ENCODE assay signal across 22 mouse cellular contexts in genomic region chr5:35655753-35656485, GRCm38 (mm10). TPM values are rescaled to one million over a fixed set of nuclear protein-coding genes. Genes with fewer than 3 reads are reported as not detected.
DNase-seq lines count a peak whose midpoint lies in the region; ATAC-seq and TF ChIP-seq lines count a peak whose summit lies in the region.
"Had no signal": no experiment of that assay in that cellular context is flagged by ENCODE, and none has a peak within 500 bp of the region (broad histone marks: within the 10 kb centered on the region; RNA-seq: fewer than 3 reads in every experiment).

No protein-coding gene starts in this region.

- no peaks in the 10 kb centered on the region for H3K36me3 ChIP-seq in liver, postnatal 0 days (replicated peaks; ENCODE audit: insufficient read depth, low read length)
- H3K36me3 ChIP-seq in liver, embryonic 12.5 days: no peaks in the 10 kb centered on the region
- no peaks in the 10 kb centered on the region for H3K36me3 ChIP-seq in ES-Bruce4 (ENCODE audit: control insufficient read depth, insufficient read depth, low read length, poor library complexity, severe bottlenecking)
- H3K36me3 ChIP-seq in hindbrain, embryonic 13.5 days: no peaks in the 10 kb centered on the region
- H3K36me3 ChIP-seq: embryonic facial prominence, embryonic 15.5 days; forebrain, embryonic 10.5 days; heart, embryonic 12.5 days; hindbrain, embryonic 10.5 days; hindbrain, embryonic 15.5 days had no signal

- TF ChIP-seq CTCF in liver, postnatal 0 days (IDR thresholded peaks at IDR 0.05; ENCODE audit: low read depth): peak; percentile 21; the same call in 1 of the 2 replicates
- peak; percentile 16 for TF ChIP-seq CTCF in ES-Bruce4 (IDR thresholded peaks at IDR 0.05; ENCODE audit: low read depth, low read length)

- no peak overlapping the region for H3K4me3 ChIP-seq in liver, postnatal 0 days (ENCODE audit: low read depth, low read length)
- H3K4me3 ChIP-seq in liver, embryonic 12.5 days: no peak overlapping the region
- H3K4me3 ChIP-seq in ES-Bruce4 (ENCODE audit: low read depth, low read length): no peak overlapping the region
- no peak overlapping the region for H3K4me3 ChIP-seq in hindbrain, embryonic 13.5 days
- H3K4me3 ChIP-seq: embryonic facial prominence, embryonic 15.5 days; erythroblast, embryonic 14.5 days; forebrain, embryonic 10.5 days; heart, embryonic 12.5 days; hindbrain, embryonic 10.5 days; hindbrain, embryonic 15.5 days had no signal

- 75% methylated on average over 10 of the region's 10 CpGs for WGBS in liver, postnatal 0 days (ENCODE audit: insufficient replicate concordance)
- 69% methylated on average over 10 of the region's 10 CpGs for WGBS in liver, embryonic 12.5 days (ENCODE audit: insufficient replicate concordance)
- WGBS in hindbrain, embryonic 13.5 days: 89% methylated on average over 10 of the region's 10 CpGs

- H3K27ac ChIP-seq in liver, postnatal 0 days (ENCODE audit: low read depth): no peak overlapping the region
- H3K27ac ChIP-seq in liver, embryonic 12.5 days: no peak overlapping the region
- no peak overlapping the region for H3K27ac ChIP-seq in ES-Bruce4 (ENCODE audit: insufficient read depth, low read length)
- H3K27ac ChIP-seq in hindbrain, embryonic 13.5 days: no peak overlapping the region
- H3K27ac ChIP-seq: embryonic facial prominence, embryonic 15.5 days; forebrain, embryonic 10.5 days; hindbrain, embryonic 10.5 days; hindbrain, embryonic 15.5 days had no signal

- H3K4me1 ChIP-seq in liver, postnatal 0 days (ENCODE audit: insufficient read depth): no peaks in the 10 kb centered on the region
- no peaks in the 10 kb centered on the region for H3K4me1 ChIP-seq in liver, embryonic 12.5 days
- H3K4me1 ChIP-seq in ES-Bruce4 (ENCODE audit: control insufficient read depth, insufficient read depth, low read length): no peaks in the 10 kb centered on the region
- no peaks in the 10 kb centered on the region for H3K4me1 ChIP-seq in hindbrain, embryonic 13.5 days (replicated peaks)
- H3K4me1 ChIP-seq: embryonic facial prominence, embryonic 15.5 days; hindbrain, embryonic 15.5 days had no signal

- H3K9me3 ChIP-seq in liver, postnatal 0 days (ENCODE audit: low read length): no peaks in the 10 kb centered on the region
- no peaks in the 10 kb centered on the region for H3K9me3 ChIP-seq in liver, embryonic 12.5 days (replicated peaks)
- H3K9me3 ChIP-seq in ES-Bruce4 (replicated peaks; ENCODE audit: control insufficient read depth, insufficient read depth, low read length, poor library complexity, severe bottlenecking): no peaks in the 10 kb centered on the region
- no peaks in the 10 kb centered on the region for H3K9me3 ChIP-seq in hindbrain, embryonic 13.5 days
- H3K9me3 ChIP-seq: embryonic facial prominence, embryonic 15.5 days; forebrain, embryonic 10.5 days; heart, embryonic 12.5 days; hindbrain, embryonic 10.5 days; hindbrain, embryonic 15.5 days had no signal

- no peak for DNase-seq in liver, postnatal 0 days
- DNase-seq in urinary bladder, adult 2 months (ENCODE audit: low spot score): no peak
- DNase-seq: adrenal gland, adult 8-10 months; adrenal gland, postnatal 36 days; cerebellum, adult 2 months; cerebellum, postnatal 14 days; embryo, embryonic 11 days; gastrocnemius, postnatal 36 days; heart, adult 18-20 months had no signal

- no peak for ATAC-seq in liver, postnatal 0 days
- no peak for ATAC-seq in liver, embryonic 12.5 days
- ATAC-seq in granulocyte monocyte progenitor cell, adult 5-6 weeks (replicated peaks; ENCODE audit: poor library complexity, severe bottlenecking): peak; percentile 17; the same call in 1 of the 2 replicates
- no peak for ATAC-seq in hindbrain, embryonic 13.5 days (ENCODE audit: low FRiP score)
- ATAC-seq: forebrain, embryonic 14.5 days; Patski had no signal

- no peak overlapping the region for H3K4me2 ChIP-seq in liver, postnatal 0 days (ENCODE audit: low read depth, low read length)
- H3K4me2 ChIP-seq in liver, embryonic 12.5 days: no peak overlapping the region
- H3K4me2 ChIP-seq in hindbrain, embryonic 13.5 days: no peak overlapping the region
- H3K4me2 ChIP-seq: embryonic facial prominence, embryonic 15.5 days; heart, embryonic 12.5 days; hindbrain, embryonic 15.5 days had no signal

- TF ChIP-seq POLR2A in ES-Bruce4 (IDR thresholded peaks at IDR 0.05; ENCODE audit: insufficient read depth, low read length): no peak

- no peaks in the 10 kb centered on the region for H3K27me3 ChIP-seq in liver, postnatal 0 days (ENCODE audit: insufficient read depth, low read length)
- no peaks in the 10 kb centered on the region for H3K27me3 ChIP-seq in liver, embryonic 12.5 days (replicated peaks)
- H3K27me3 ChIP-seq in ES-Bruce4 (ENCODE audit: control insufficient read depth, insufficient read depth, low read length, poor library complexity, severe bottlenecking): no peaks in the 10 kb centered on the region
- 0 out of 2 replicates have a peak, but pooled peaks cover 3% of the 10 kb centered on the region for H3K27me3 ChIP-seq in hindbrain, embryonic 13.5 days
- H3K27me3 ChIP-seq: embryonic facial prominence, embryonic 15.5 days; heart, embryonic 12.5 days; hindbrain, embryonic 15.5 days; Patski had no signal

- H3K9ac ChIP-seq in liver, postnatal 0 days (replicated peaks): no peak overlapping the region
- H3K9ac ChIP-seq in liver, embryonic 12.5 days: no peak overlapping the region
- H3K9ac ChIP-seq in ES-Bruce4 (ENCODE audit: low read depth, poor library complexity, severe bottlenecking): no peak overlapping the region
- no peak overlapping the region for H3K9ac ChIP-seq in hindbrain, embryonic 13.5 days
- H3K9ac ChIP-seq: embryonic facial prominence, embryonic 15.5 days; heart, embryonic 12.5 days; hindbrain, embryonic 15.5 days had no signal

- TF ChIP-seq EP300 in liver, postnatal 0 days (IDR thresholded peaks at IDR 0.05; ENCODE audit: low read depth): no peak
- no peak for TF ChIP-seq EP300 in ES-Bruce4 (IDR thresholded peaks at IDR 0.05; ENCODE audit: insufficient read depth, low read depth, low read length)

RNA-seq across cellular contexts. Expression of gene Htra3, which starts 23.7 kb away (rescaled TPM):
- polyA plus RNA-seq in liver, postnatal 0 days (2015; fragmentation: Nextera tagmentation; extraction: Ambion mirVana): 2.3 and 2.6 TPM in 2 replicates
- polyA plus RNA-seq in liver, embryonic 12.5 days (2016; fragmentation: Nextera tagmentation; extraction: Ambion mirVana): 1.2 and 1.4 TPM in 2 replicates
- 1.9 and 2.0 TPM in 2 replicates for polyA plus RNA-seq in ES-Bruce4 (2011; ENCODE audit: insufficient read depth, insufficient read length, low read depth, missing spikeins)
- not detected in 2 replicates for total RNA-seq in granulocyte monocyte progenitor cell, adult 5-6 weeks (2014; fragmentation: Nextera tagmentation)
- total RNA-seq in granulocyte monocyte progenitor cell, adult 5-6 weeks (2017): not detected in 2 replicates
- polyA plus RNA-seq in hindbrain, embryonic 13.5 days (2015; fragmentation: Nextera tagmentation; extraction: Ambion mirVana): 12.2 and 12.7 TPM in 2 replicates
- 90.2 and 126 TPM in 2 replicates for polyA plus RNA-seq in urinary bladder, adult 2 months (2012; rRNA removed)
- total RNA-seq: common myeloid progenitor, adult 5-6 weeks had no signal
- polyA plus RNA-seq: erythroblast, embryonic 14.5 days had no signal
